In genomic region chr7:135271011-135271410, GRCm38 (mm10) we compare ENCODE assay signal across 26 mouse cellular contexts. TPM values are rescaled to one million over a fixed set of nuclear protein-coding genes. Genes with fewer than 3 reads are reported as not detected.
DNase-seq lines count a peak whose midpoint lies in the region; ATAC-seq lines count a peak whose summit lies in the region.
"Had no signal": no experiment of that assay in that cellular context is flagged by ENCODE, and none has a peak within 500 bp of the region (broad histone marks: within the 10 kb centered on the region; RNA-seq: fewer than 3 reads in every experiment).

No protein-coding gene starts in this region.

- H3K9ac ChIP-seq in heart, embryonic 11.5 days (ENCODE audit: low read depth, low read length) = no peak overlapping the region
- H3K9ac ChIP-seq: embryonic facial prominence, embryonic 12.5 days; forebrain, embryonic 13.5 days; forebrain, embryonic 15.5 days; forebrain, postnatal 0 days had no signal

- DNase-seq in cerebellum, postnatal 10 days = peak; percentile 56 to 71
- no peak for DNase-seq in cerebellum, postnatal 25 days
- DNase-seq in gastrocnemius, postnatal 25 days = peak; percentile 8
- no peak for DNase-seq in gastrocnemius, adult 18-20 months (ENCODE audit: low spot score)
- peak; percentile 3 to 7 for DNase-seq in heart, postnatal 14 days
- DNase-seq: adrenal gland, adult 8-10 months; adrenal gland, postnatal 14 days; adrenal gland, postnatal 36 days; B cell, adult 2 months; cerebellum, adult 18-20 months; cerebellum, adult 8-10 months; cerebellum, adult 9-11 months; forebrain, postnatal 0 days had no signal

- no peak overlapping the region for H3K4me2 ChIP-seq in heart, embryonic 11.5 days
- H3K4me2 ChIP-seq: embryonic facial prominence, embryonic 12.5 days; forebrain, embryonic 13.5 days; forebrain, embryonic 15.5 days had no signal

- ATAC-seq in heart, embryonic 11.5 days (replicated peaks; ENCODE audit: insufficient number of reproducible peaks, low FRiP score, low TSS enrichment) = no peak
- ATAC-seq: activated CD4-positive, CD25-positive, alpha-beta regulatory T cell, adult 4 months; CD4-positive, CD25-positive, alpha-beta regulatory T cell, adult 4 months; forebrain, embryonic 13.5 days; forebrain, embryonic 15.5 days; forebrain, postnatal 0 days; Patski had no signal

- H3K4me3 ChIP-seq in heart, embryonic 11.5 days (ENCODE audit: low read depth, low read length) = no peak overlapping the region
- H3K4me3 ChIP-seq: embryonic facial prominence, embryonic 10.5 days; embryonic facial prominence, embryonic 12.5 days; forebrain, embryonic 13.5 days; forebrain, embryonic 15.5 days had no signal

- H3K9me3 ChIP-seq in heart, embryonic 11.5 days (replicated peaks; ENCODE audit: control insufficient read depth, low read length) = no peaks in the 10 kb centered on the region
- H3K9me3 ChIP-seq: embryonic facial prominence, embryonic 10.5 days; embryonic facial prominence, embryonic 12.5 days; forebrain, embryonic 13.5 days; forebrain, embryonic 15.5 days had no signal

- no peaks in the 10 kb centered on the region for H3K27me3 ChIP-seq in heart, embryonic 11.5 days (ENCODE audit: control insufficient read depth, insufficient read depth, low read length)
- H3K27me3 ChIP-seq: embryonic facial prominence, embryonic 12.5 days; forebrain, embryonic 13.5 days; forebrain, embryonic 15.5 days; Patski had no signal

- 72% methylated on average over 5 of the region's 5 CpGs for WGBS in heart, embryonic 11.5 days (ENCODE audit: insufficient replicate concordance)

- H3K27ac ChIP-seq in heart, embryonic 11.5 days (ENCODE audit: low read depth, low read length) = no peak overlapping the region
- H3K27ac ChIP-seq: embryonic facial prominence, embryonic 10.5 days; embryonic facial prominence, embryonic 12.5 days; forebrain, embryonic 13.5 days; forebrain, embryonic 15.5 days had no signal

- no peaks in the 10 kb centered on the region for H3K36me3 ChIP-seq in heart, embryonic 11.5 days (ENCODE audit: control insufficient read depth, insufficient read depth, low read length)
- H3K36me3 ChIP-seq: embryonic facial prominence, embryonic 10.5 days; embryonic facial prominence, embryonic 12.5 days; forebrain, embryonic 15.5 days; G1E had no signal

- no peaks in the 10 kb centered on the region for H3K4me1 ChIP-seq in heart, embryonic 11.5 days (ENCODE audit: control insufficient read depth, insufficient read depth, low read length)
- H3K4me1 ChIP-seq: embryonic facial prominence, embryonic 10.5 days; embryonic facial prominence, embryonic 12.5 days; forebrain, embryonic 13.5 days; forebrain, embryonic 15.5 days had no signal

- intact Hi-C loops in heart, postnatal 14 days (cut with DNase I) = no loop called here

RNA-seq across cellular contexts. Expression of gene Nps, which starts 12.5 kb away (rescaled TPM):
- total RNA-seq in gastrocnemius, postnatal 25 days (2021) = not detected
- not detected for total RNA-seq in gastrocnemius, adult 18-20 months (2021)
- not detected for total RNA-seq in heart, postnatal 14 days (2021)
- not detected in 2 replicates for polyA plus RNA-seq in heart, embryonic 11.5 days (2014; fragmentation: Nextera tagmentation; extraction: Ambion mirVana)
- total RNA-seq: adrenal gland, adult 18-20 months; adrenal gland, postnatal 14 days; adrenal gland, postnatal 36 days; CH12.LX; forebrain, postnatal 0 days had no signal
- polyA plus RNA-seq: activated CD4-positive, CD25-positive, alpha-beta regulatory T cell, adult 4 months; CD4-positive, CD25-positive, alpha-beta regulatory T cell, adult 4 months; cortical plate, adult 2 months; embryonic facial prominence, embryonic 10.5 days; forebrain, embryonic 11.5 days; forebrain, embryonic 13.5 days; forebrain, embryonic 15.5 days; G1E; Patski had no signal

Comparison
In these comparisons a context has a peak if more than half of its experiments do, and no peak if none do; other contexts are left out.
1. DNase-seq: peak in cerebellum, postnatal 10 days (2 of 2), gastrocnemius, postnatal 25 days (single experiment) and heart, postnatal 14 days (2 of 2); none in cerebellum, postnatal 25 days (0 of 2) and gastrocnemius, adult 18-20 months (single experiment).